Mouse (Mus musculus) left cerebral cortex, adult 18-20 months (tissue): ENCODE data around the gene Hcn3. TPM values are rescaled to one million over a fixed set of nuclear protein-coding genes. Genes with fewer than 3 reads are reported as not detected.

ENCODE experiments used
- DNase-seq, 2 experiments: peaks; one replicate each; pipeline ENCODE4 v3.0.0; 2021 to 2022; ENCODE audit warnings: low spot score in 2 of 2, mixed read lengths in 1 of 2
- total RNA-seq, 2 experiments: library from RNA; stranded (reverse); gene quantifications; 2 replicates each; pipeline ENCODE4 v1.2.3; 2021

The Hcn3 gene
- total RNA-seq, 2 experiments from 2014 or later: 14.4 to 21.9 TPM

- peak; percentile 94 to 97 for DNase-seq
Observed at GRCm38 (mm10) chr3:89101812-89102494, 58.0 kb downstream of the Hcn3 start, which contains the start of gene Fdps. TSS of gene Fdps (minus strand) at chr3:89101959.

- DNase-seq: peak; percentile 50 to 52
Observed at GRCm38 (mm10) chr3:89101459-89101811, 58.6 kb downstream of the Hcn3 start.

GRCm38 (mm10) chr3:89100811-89101210 lies 59.2 kb downstream of the Hcn3 start, which contains the start of gene Gm43738:
TSS of gene Gm43738 (minus strand) at chr3:89101099.
- DNase-seq: no peak

Other genes starting within 250 kb of the Hcn3 start
- 10 to 100 TPM; 20.6 to 22.5 TPM for gene Msto1, start 246.2 kb downstream of the Hcn3 start, total RNA-seq
- gene Ash1l, start 209.6 kb downstream of the Hcn3 start, total RNA-seq: 10 to 100 TPM; 90.9 to 92.2 TPM
- gene Dap3, start 209.0 kb downstream of the Hcn3 start, total RNA-seq: 100 to 1,000 TPM in 1 of 2 experiments, 10 to 100 TPM in 1; 98.4 to 105 TPM
- 100 to 1,000 TPM; 186 to 198 TPM for gene Rusc1, start 66.9 kb downstream of the Hcn3 start, total RNA-seq
- not detected for gene Gm43738, start 59.1 kb downstream of the Hcn3 start, total RNA-seq
- 100 to 1,000 TPM; 110 to 111 TPM for gene Fdps, start 58.2 kb downstream of the Hcn3 start, total RNA-seq
- not detected for gene Pklr, start 24.1 kb downstream of the Hcn3 start, total RNA-seq
- gene Clk2, start 4.6 kb upstream of the Hcn3 start, total RNA-seq: 10 to 100 TPM; 40.9 to 45.0 TPM
- gene Scamp3, start 17.3 kb upstream of the Hcn3 start, total RNA-seq: 10 to 100 TPM; 63.2 to 63.7 TPM
- gene Fam189b, start 22.9 kb upstream of the Hcn3 start, total RNA-seq: 10 to 100 TPM; 48.1 to 58.5 TPM
- gene Gba, start 42.7 kb upstream of the Hcn3 start, total RNA-seq: 10 to 100 TPM; 61.5 to 64.9 TPM
- gene Thbs3, start 55.0 kb upstream of the Hcn3 start, total RNA-seq: 10 to 100 TPM; 16.0 to 19.4 TPM
- gene Mtx1, start 66.9 kb upstream of the Hcn3 start, total RNA-seq: 10 to 100 TPM; 83.2 to 97.1 TPM
- gene Muc1, start 68.9 kb upstream of the Hcn3 start, total RNA-seq: under 1 TPM; 0.45 to 0.63 TPM
- 10 to 100 TPM; 66.0 to 67.7 TPM for gene Krtcap2, start 85.8 kb upstream of the Hcn3 start, total RNA-seq
- 10 to 100 TPM; 76.1 to 77.1 TPM for gene Trim46, start 86.1 kb upstream of the Hcn3 start, total RNA-seq
- 10 to 100 TPM; 56.5 to 56.6 TPM for gene Dpm3, start 99.2 kb upstream of the Hcn3 start, total RNA-seq
- 10 to 100 TPM; 35.2 to 35.8 TPM for gene Slc50a1, start 110.4 kb upstream of the Hcn3 start, total RNA-seq
- 1 to 10 TPM; 5.9 to 8.3 TPM for gene Efna1, start 120.9 kb upstream of the Hcn3 start, total RNA-seq
- 10 to 100 TPM; 58.3 to 60.8 TPM for gene Efna3, start 162.8 kb upstream of the Hcn3 start, total RNA-seq
- gene Efna4, start 177.8 kb upstream of the Hcn3 start, total RNA-seq: under 1 TPM in 1 of 2 experiments, not detected in 1; 0.28 TPM
- 100 to 1,000 TPM in 1 of 2 experiments, 10 to 100 TPM in 1; 99.8 to 102 TPM for gene Adam15, start 189.8 kb upstream of the Hcn3 start, total RNA-seq
- gene Dcst2, start 201.8 kb upstream of the Hcn3 start, total RNA-seq: under 1 TPM; 0.19 to 0.42 TPM
- gene Dcst1, start 205.1 kb upstream of the Hcn3 start, total RNA-seq: not detected
- gene Zbtb7b, start 234.6 kb upstream of the Hcn3 start, total RNA-seq: 10 to 100 TPM; 13.6 to 15.5 TPM
- gene Lenep, start 242.6 kb upstream of the Hcn3 start, total RNA-seq: 1 to 10 TPM; 3.8 to 6.4 TPM